Mouse (Mus musculus): Measurements from ENCODE around the gene Phf7. TPM values are rescaled to one million over a fixed set of nuclear protein-coding genes. Genes with fewer than 3 reads are reported as not detected.
A peak's percentile ranks its signal among the peaks of the same experiment; 100 is the strongest.

Gene Phf7
- polyA plus RNA-seq, 1 experiment from 2014 or later = 12.7 TPM

DNA sequence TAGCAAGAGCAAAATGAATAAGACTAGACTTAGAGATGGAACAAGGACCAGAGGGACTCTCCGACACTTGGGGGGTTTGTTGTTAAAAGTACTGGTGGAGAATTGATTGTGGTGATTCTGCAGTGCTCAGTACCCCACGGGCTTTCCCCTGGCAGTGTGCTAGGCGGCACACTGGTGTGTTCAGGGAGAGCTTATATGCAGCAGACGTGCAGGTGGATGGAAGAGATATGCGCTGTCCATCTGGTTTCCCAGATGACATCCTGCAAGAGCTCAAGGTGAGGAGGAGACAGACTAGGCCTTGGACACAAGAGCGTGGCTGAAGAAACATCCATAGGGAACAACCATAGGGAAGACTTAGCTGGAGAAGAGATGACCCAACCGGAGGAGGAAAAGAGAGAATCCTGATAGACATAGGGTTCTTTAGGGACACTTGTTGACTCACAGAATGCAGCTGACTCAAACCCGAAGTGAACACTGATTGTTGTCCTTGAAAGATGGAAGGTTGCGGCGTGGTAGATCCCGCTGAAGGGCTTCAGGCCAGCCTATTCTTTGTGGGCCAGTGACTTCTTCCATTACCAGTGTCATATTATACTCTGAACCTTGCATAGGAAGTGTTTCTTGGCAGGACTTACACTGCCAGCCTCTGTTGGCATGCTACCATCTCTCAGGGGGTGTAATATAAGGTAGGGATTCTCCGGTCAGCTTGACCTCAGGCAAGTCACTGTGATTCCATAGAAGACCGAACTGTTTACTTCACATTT, 43.9 kb downstream of the Phf7 start:
- Histone ChIP-seq H3K27ac (ENCODE audit: low read length) (peak overlapping the region; percentile 67; the same call in 1 of the 2 replicates), H3K36me3 (ENCODE audit: control insufficient read depth, insufficient read depth, low read length) (peaks cover 6% of the 10 kb centered on the region; the same call in 1 of the 2 replicates), H3K9me3 (replicated peaks; ENCODE audit: control insufficient read depth, low read length) (no peaks in the 10 kb centered on the region), H3K4me2 (ENCODE audit: low read depth, low read length) (peak overlapping the region; percentile 94), H3K9ac (ENCODE audit: low read length) (peak overlapping the region; percentile 94), H3K27me3 (ENCODE audit: control insufficient read depth, insufficient read depth, low read length) (no peaks in the 10 kb centered on the region), H3K4me3 (replicated peaks; ENCODE audit: low read length) (peak overlapping the region; percentile 84), H3K4me1 (ENCODE audit: control insufficient read depth, insufficient read depth, low read length) (peaks cover 18% of the 10 kb centered on the region)
- ATAC-seq (ENCODE audit: insufficient read depth, low FRiP score) = no peak
- WGBS = 77% methylated on average over 13 of the region's 13 CpGs

GRCm38 (mm10) chr14:31206472-31206981, 44.6 kb downstream of the Phf7 start:
- Histone ChIP-seq H3K27ac (ENCODE audit: low read length) (peak overlapping the region; percentile 91), H3K9ac (ENCODE audit: low read length) (peak overlapping the region; percentile 94), H3K27me3 (ENCODE audit: control insufficient read depth, insufficient read depth, low read length) (no peaks in the 10 kb centered on the region), H3K9me3 (replicated peaks; ENCODE audit: control insufficient read depth, low read length) (no peaks in the 10 kb centered on the region), H3K36me3 (ENCODE audit: control insufficient read depth, insufficient read depth, low read length) (peaks cover 9% of the 10 kb centered on the region), H3K4me2 (ENCODE audit: low read depth, low read length) (peak overlapping the region; percentile 94), H3K4me3 (replicated peaks; ENCODE audit: low read length) (peak overlapping the region; percentile 84), H3K4me1 (ENCODE audit: control insufficient read depth, insufficient read depth, low read length) (peaks cover 18% of the 10 kb centered on the region)
- ATAC-seq (ENCODE audit: insufficient read depth, low FRiP score) = peak; percentile 82
- WGBS = 0% methylated on average over 44 of the region's 48 CpGs

- Histone ChIP-seq H3K36me3 (ENCODE audit: control insufficient read depth, insufficient read depth, low read length) (peaks cover 12% of the 10 kb centered on the region), H3K4me1 (ENCODE audit: control insufficient read depth, insufficient read depth, low read length) (peaks cover 18% of the 10 kb centered on the region), H3K4me3 (replicated peaks; ENCODE audit: low read length) (peak overlapping the region; percentile 84), H3K9ac (ENCODE audit: low read length) (peak overlapping the region; percentile 94), H3K4me2 (ENCODE audit: low read depth, low read length) (peak overlapping the region; percentile 94), H3K27ac (ENCODE audit: low read length) (peak overlapping the region; percentile 91), H3K9me3 (replicated peaks; ENCODE audit: control insufficient read depth, low read length) (no peaks in the 10 kb centered on the region), H3K27me3 (ENCODE audit: control insufficient read depth, insufficient read depth, low read length) (no peaks in the 10 kb centered on the region)
- peak; percentile 57 for ATAC-seq (ENCODE audit: insufficient read depth, low FRiP score)
- under 1% methylated on average over 39 of the region's 39 CpGs for WGBS
Measured at GRCm38 (mm10) chr14:31205562-31206467, 45.3 kb downstream of the Phf7 start.

- 7% methylated on average over 8 of the region's 8 CpGs for WGBS
- Histone ChIP-seq H3K27me3 (ENCODE audit: control insufficient read depth, insufficient read depth, low read length) (no peaks in the 10 kb centered on the region), H3K9ac (ENCODE audit: low read length) (peak overlapping the region; percentile 94), H3K27ac (ENCODE audit: low read length) (peak overlapping the region; percentile 91), H3K36me3 (ENCODE audit: control insufficient read depth, insufficient read depth, low read length) (peaks cover 12% of the 10 kb centered on the region), H3K9me3 (replicated peaks; ENCODE audit: control insufficient read depth, low read length) (no peaks in the 10 kb centered on the region), H3K4me2 (ENCODE audit: low read depth, low read length) (peak overlapping the region; percentile 94), H3K4me1 (ENCODE audit: control insufficient read depth, insufficient read depth, low read length) (peaks cover 18% of the 10 kb centered on the region), H3K4me3 (replicated peaks; ENCODE audit: low read length) (peak overlapping the region; percentile 84)
- peak; percentile 10; the same call in 1 of the 2 replicates for ATAC-seq (ENCODE audit: insufficient read depth, low FRiP score)
Measured at GRCm38 (mm10) chr14:31205244-31205561, 45.9 kb downstream of the Phf7 start.

DNA sequence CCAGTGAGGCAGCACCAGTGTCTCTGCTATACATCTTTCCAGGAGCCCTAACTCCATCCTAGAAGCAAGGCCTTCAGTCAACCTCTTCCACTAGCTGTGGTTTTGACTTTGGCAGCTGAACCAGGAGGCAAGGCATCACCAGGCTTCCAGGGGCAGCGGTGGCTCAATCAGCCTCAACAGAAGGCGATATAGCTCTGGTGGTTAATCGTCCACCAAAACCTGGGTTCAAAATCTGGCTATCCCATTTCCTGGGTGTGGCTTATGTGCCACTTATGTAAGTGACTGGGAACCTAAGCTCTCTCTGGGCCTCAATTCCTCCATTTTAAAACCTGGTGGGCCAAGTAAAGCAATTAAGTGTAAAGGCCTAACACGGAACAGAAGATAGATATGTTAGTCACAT, 46.3 kb downstream of the Phf7 start:
- Histone ChIP-seq H3K27ac (ENCODE audit: low read length) (peak overlapping the region; percentile 91; the same call in 1 of the 2 replicates), H3K27me3 (ENCODE audit: control insufficient read depth, insufficient read depth, low read length) (no peaks in the 10 kb centered on the region), H3K9me3 (replicated peaks; ENCODE audit: control insufficient read depth, low read length) (no peaks in the 10 kb centered on the region), H3K4me3 (replicated peaks; ENCODE audit: low read length) (peak overlapping the region; percentile 84), H3K36me3 (ENCODE audit: control insufficient read depth, insufficient read depth, low read length) (peaks cover 12% of the 10 kb centered on the region), H3K4me1 (ENCODE audit: control insufficient read depth, insufficient read depth, low read length) (peaks cover 18% of the 10 kb centered on the region), H3K4me2 (ENCODE audit: low read depth, low read length) (peak overlapping the region; percentile 94), H3K9ac (ENCODE audit: low read length) (peak overlapping the region; percentile 94)
- no peak for ATAC-seq (ENCODE audit: insufficient read depth, low FRiP score)
- WGBS = 47% methylated on average over 4 of the region's 4 CpGs

- peaks cover 17% of the 10 kb centered on the region for H3K36me3 ChIP-seq (ENCODE audit: control insufficient read depth, insufficient read depth, low read length)
- no peaks in the 10 kb centered on the region for H3K27me3 ChIP-seq (ENCODE audit: control insufficient read depth, insufficient read depth, low read length)
- no peak overlapping the region for H3K9ac ChIP-seq (ENCODE audit: low read length)
- ATAC-seq (ENCODE audit: insufficient read depth, low FRiP score) = no peak
- H3K4me1 ChIP-seq (ENCODE audit: control insufficient read depth, insufficient read depth, low read length) = peaks cover 13% of the 10 kb centered on the region
- 55% methylated on average over 3 of the region's 3 CpGs for WGBS
- H3K27ac ChIP-seq (ENCODE audit: low read length) = no peak overlapping the region
- no peaks in the 10 kb centered on the region for H3K9me3 ChIP-seq (replicated peaks; ENCODE audit: control insufficient read depth, low read length)
- no peak overlapping the region for H3K4me3 ChIP-seq (replicated peaks; ENCODE audit: low read length)
- H3K4me2 ChIP-seq (ENCODE audit: low read depth, low read length) = no peak overlapping the region
Measured at GRCm38 (mm10) chr14:31200038-31200437, 51.1 kb downstream of the Phf7 start.

GRCm38 (mm10) chr14:31199599-31199998, 51.5 kb downstream of the Phf7 start:
- no peak for ATAC-seq (ENCODE audit: insufficient read depth, low FRiP score)
- no peaks in the 10 kb centered on the region for H3K9me3 ChIP-seq (replicated peaks; ENCODE audit: control insufficient read depth, low read length)
- no peaks in the 10 kb centered on the region for H3K27me3 ChIP-seq (ENCODE audit: control insufficient read depth, insufficient read depth, low read length)
- H3K4me3 ChIP-seq (replicated peaks; ENCODE audit: low read length) = no peak overlapping the region
- no peak overlapping the region for H3K4me2 ChIP-seq (ENCODE audit: low read depth, low read length)
- no peak overlapping the region for H3K9ac ChIP-seq (ENCODE audit: low read length)
- H3K27ac ChIP-seq (ENCODE audit: low read length) = no peak overlapping the region
- H3K4me1 ChIP-seq (ENCODE audit: control insufficient read depth, insufficient read depth, low read length) = peaks cover 9% of the 10 kb centered on the region
- 89% methylated on average over 7 of the region's 7 CpGs for WGBS
- peaks cover 17% of the 10 kb centered on the region for H3K36me3 ChIP-seq (ENCODE audit: control insufficient read depth, insufficient read depth, low read length)

DNA sequence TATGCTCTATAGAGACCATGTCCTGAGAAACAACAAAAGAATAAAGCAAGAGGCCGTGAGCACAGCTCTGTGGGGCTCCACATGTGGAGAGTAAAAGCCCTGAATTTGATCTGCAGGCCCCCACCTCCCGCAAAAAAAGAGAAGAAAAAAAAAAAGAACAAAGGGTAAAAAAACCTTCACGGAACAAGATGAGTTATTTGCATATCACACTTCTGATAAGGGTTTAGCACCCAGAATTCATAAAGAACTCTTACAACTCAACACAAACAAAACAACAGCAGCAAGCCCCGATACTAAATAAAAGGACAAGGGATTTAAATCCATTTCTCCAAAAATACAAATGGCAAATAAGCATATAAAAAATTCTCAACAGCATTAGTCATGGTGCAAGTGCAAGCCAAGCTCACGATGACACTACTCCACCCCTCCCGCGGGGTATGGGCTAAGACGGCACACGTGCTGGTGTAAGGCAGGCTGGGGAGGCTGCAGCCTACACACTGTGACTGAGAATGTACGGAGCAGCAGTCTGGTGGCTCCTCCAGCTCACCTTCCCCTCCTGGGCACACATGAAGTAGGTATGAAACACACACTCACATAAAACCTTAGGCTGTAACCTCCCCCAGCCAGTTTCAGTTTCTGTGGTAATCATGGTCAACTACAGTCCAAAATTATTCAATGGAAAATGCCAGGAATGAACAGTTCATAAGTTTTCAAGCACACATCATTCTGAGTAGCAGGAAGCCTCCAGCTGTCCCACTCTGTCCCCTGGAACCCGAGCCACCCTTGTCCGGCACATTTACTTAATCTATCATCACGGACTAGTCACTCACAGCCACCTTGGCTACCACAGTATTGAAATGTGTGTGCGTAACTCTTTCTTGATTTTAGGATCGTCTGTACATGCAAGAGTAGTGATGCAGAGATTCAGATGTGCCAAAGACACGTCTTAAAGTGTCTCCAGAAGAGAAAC, 53.3 kb downstream of the Phf7 start:
- Histone ChIP-seq H3K9ac (ENCODE audit: low read length) (no peak overlapping the region; the same call in 1 of the 2 replicates), H3K4me2 (ENCODE audit: low read depth, low read length) (no peak overlapping the region), H3K4me1 (ENCODE audit: control insufficient read depth, insufficient read depth, low read length) (0 out of 2 replicates have a peak, but pooled peaks cover 5% of the 10 kb centered on the region), H3K27me3 (ENCODE audit: control insufficient read depth, insufficient read depth, low read length) (no peaks in the 10 kb centered on the region), H3K4me3 (replicated peaks; ENCODE audit: low read length) (no peak overlapping the region), H3K36me3 (ENCODE audit: control insufficient read depth, insufficient read depth, low read length) (peaks cover 12% of the 10 kb centered on the region), H3K9me3 (replicated peaks; ENCODE audit: control insufficient read depth, low read length) (no peaks in the 10 kb centered on the region), H3K27ac (ENCODE audit: low read length) (no peak overlapping the region)
- WGBS = 67% methylated on average over 16 of the region's 16 CpGs
- ATAC-seq (ENCODE audit: insufficient read depth, low FRiP score) = no peak; the same call in 1 of the 2 replicates
